Mouse (Mus musculus): ENCODE measurements around the gene Pik3r2. TPM values are rescaled to one million over a fixed set of nuclear protein-coding genes. Genes with fewer than 3 reads are reported as not detected.
"Not testable (repeated sequence)": the region's sequence is repeated elsewhere in the genome, so short reads cannot be mapped to it uniquely, and the experiment has no call there.

Gene Pik3r2
- polyA plus RNA-seq (2014; fragmentation: Nextera tagmentation; extraction: Ambion mirVana), result 58.9 and 61.6 TPM in 2 replicates

DNA sequence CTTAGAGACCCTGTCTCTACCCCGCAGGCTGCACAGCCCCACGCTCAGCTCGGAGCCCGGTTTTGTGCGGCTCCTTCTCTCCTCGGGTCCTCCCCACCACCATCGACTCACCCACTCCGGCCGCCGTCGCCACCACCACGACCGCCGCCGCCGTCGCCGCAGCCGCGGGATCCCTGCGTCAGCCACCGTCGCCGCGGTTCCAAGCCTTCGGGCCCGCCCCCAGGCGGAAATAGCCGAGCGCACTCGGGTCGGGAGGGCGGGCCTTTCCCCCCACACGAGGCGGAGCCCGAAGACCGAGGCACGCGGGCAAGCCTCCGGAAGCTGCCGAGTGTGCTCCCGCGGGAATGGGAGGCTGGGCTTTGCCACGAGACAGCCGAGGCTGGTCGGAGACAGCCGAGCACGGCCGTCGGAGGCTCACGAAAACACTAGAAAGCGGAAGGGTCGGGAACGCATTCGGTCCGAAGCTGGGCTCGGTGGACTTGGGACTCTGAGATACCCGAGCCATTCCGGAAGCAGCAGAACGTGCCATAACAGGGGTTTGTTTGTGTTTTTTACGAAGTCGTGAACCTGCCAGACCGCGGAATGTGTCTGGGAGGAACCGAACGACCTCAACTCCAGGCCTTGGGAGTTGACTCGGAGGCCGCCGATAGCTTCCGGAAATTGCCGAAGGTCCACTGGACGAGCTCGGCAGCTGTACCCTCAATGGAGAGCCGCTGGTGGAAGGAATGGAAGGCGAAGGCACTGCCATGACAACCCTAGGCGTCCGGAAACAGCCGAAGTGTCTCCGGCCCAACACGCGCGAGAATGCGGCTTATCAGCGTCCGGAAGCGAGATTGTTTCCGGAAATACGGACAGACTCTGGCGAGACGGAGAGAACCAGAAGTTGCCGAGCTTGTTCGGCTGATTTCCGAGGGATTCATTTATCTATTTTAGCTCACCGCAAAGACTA, at the start of gene Pik3r2:
Pik3r2 (minus strand) TSS at position 218 of the 949 bp plus-strand sequence.
- ATAC-seq (replicated peaks; ENCODE audit: low FRiP score) (peak; percentile 92), DNase-seq (ENCODE audit: low spot score) (peak; percentile 99)
- H3K4me1 ChIP-seq (replicated peaks; ENCODE audit: control insufficient read depth, insufficient read depth, low read length), result peaks cover 10% of the 10 kb centered on the region; the same call in 1 of the 2 replicates
- H3K27me3 ChIP-seq (ENCODE audit: control insufficient read depth, insufficient read depth, low read length), result no peaks in the 10 kb centered on the region
- H3K9me3 ChIP-seq (ENCODE audit: control insufficient read depth, low read length), result no peaks in the 10 kb centered on the region
- peak within 1 kb of the TSS; percentile 97 for H3K27ac ChIP-seq (ENCODE audit: low read depth, low read length)
- H3K4me3 ChIP-seq (ENCODE audit: low read depth, low read length), result peak within 1 kb of the TSS; percentile 77
- peak within 1 kb of the TSS; percentile 82 for H3K4me2 ChIP-seq (ENCODE audit: low read depth, low read length, severe bottlenecking)
- peak within 1 kb of the TSS; percentile 93 for H3K9ac ChIP-seq (ENCODE audit: low read length)
- under 1% methylated on average over 91 of the region's 94 CpGs for WGBS
- H3K36me3 ChIP-seq (ENCODE audit: control insufficient read depth, insufficient read depth, low read length), result no peaks in the 10 kb centered on the region; the same call in 1 of the 2 replicates

- Histone ChIP-seq H3K4me3 (ENCODE audit: low read depth, low read length) (no peak overlapping the region), H3K27ac (ENCODE audit: low read depth, low read length) (no peak overlapping the region), H3K9me3 (ENCODE audit: control insufficient read depth, low read length) (no peaks in the 10 kb centered on the region), H3K36me3 (ENCODE audit: control insufficient read depth, insufficient read depth, low read length) (no peaks in the 10 kb centered on the region), H3K4me2 (ENCODE audit: low read depth, low read length, severe bottlenecking) (no peak overlapping the region), H3K4me1 (replicated peaks; ENCODE audit: control insufficient read depth, insufficient read depth, low read length) (0 out of 2 replicates have a peak, but pooled peaks cover 2% of the 10 kb centered on the region), H3K27me3 (ENCODE audit: control insufficient read depth, insufficient read depth, low read length) (no peaks in the 10 kb centered on the region), H3K9ac (ENCODE audit: low read length) (no peak overlapping the region)
- no peak for DNase-seq (ENCODE audit: low spot score)
- WGBS, result 84% methylated on average over 8 of the region's 8 CpGs
- no peak for ATAC-seq (replicated peaks; ENCODE audit: low FRiP score)
These were observed 49.3 kb upstream of the Pik3r2 start for GRCm38 (mm10) chr8:70825816-70826215.

- DNase-seq (ENCODE audit: low spot score), result no peak
- H3K27me3 ChIP-seq (ENCODE audit: control insufficient read depth, insufficient read depth, low read length), result peaks cover 6% of the 10 kb centered on the region; the same call in 1 of the 2 replicates
- no peak overlapping the region for H3K4me2 ChIP-seq (ENCODE audit: low read depth, low read length, severe bottlenecking)
- H3K9ac ChIP-seq (ENCODE audit: low read length), result no peak overlapping the region
- no peaks in the 10 kb centered on the region for H3K9me3 ChIP-seq (ENCODE audit: control insufficient read depth, low read length)
- no peak for ATAC-seq (replicated peaks; ENCODE audit: low FRiP score)
- 0 out of 2 replicates have a peak, but pooled peaks cover 4% of the 10 kb centered on the region for H3K4me1 ChIP-seq (replicated peaks; ENCODE audit: control insufficient read depth, insufficient read depth, low read length)
- no peak overlapping the region for H3K27ac ChIP-seq (ENCODE audit: low read depth, low read length)
- WGBS, result 86% methylated on average over 7 of the region's 7 CpGs
- H3K4me3 ChIP-seq (ENCODE audit: low read depth, low read length), result no peak overlapping the region
- no peaks in the 10 kb centered on the region for H3K36me3 ChIP-seq (ENCODE audit: control insufficient read depth, insufficient read depth, low read length)
These were observed 47.3 kb upstream of the Pik3r2 start for GRCm38 (mm10) chr8:70823802-70824201.

DNA sequence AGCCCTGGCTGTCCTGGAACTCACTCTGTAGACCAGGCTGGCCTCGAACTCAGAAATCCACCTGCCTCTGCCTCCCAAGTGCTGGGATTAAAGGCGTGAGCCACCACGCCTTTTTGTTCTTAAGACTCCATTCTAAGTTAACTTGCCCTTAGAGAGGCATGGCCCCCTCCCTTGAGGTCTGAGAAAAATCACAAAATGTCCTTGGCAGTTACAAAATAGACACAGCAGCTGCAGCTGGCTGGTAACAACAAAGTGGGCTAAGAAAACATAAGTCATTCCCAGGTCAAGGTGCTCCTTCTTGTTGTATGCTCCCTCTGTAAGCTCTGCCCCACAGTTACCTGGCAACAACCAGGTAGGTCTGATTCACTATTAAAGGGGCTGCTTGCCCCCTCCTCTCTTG, 46.1 kb upstream of the Pik3r2 start:
- H3K27me3 ChIP-seq (ENCODE audit: control insufficient read depth, insufficient read depth, low read length); ATAC-seq (replicated peaks; ENCODE audit: low FRiP score); H3K27ac ChIP-seq (ENCODE audit: low read depth, low read length); H3K9me3 ChIP-seq (ENCODE audit: control insufficient read depth, low read length); H3K4me2 ChIP-seq (ENCODE audit: low read depth, low read length, severe bottlenecking); H3K4me1 ChIP-seq (replicated peaks; ENCODE audit: control insufficient read depth, insufficient read depth, low read length); H3K36me3 ChIP-seq (ENCODE audit: control insufficient read depth, insufficient read depth, low read length); H3K9ac ChIP-seq (ENCODE audit: low read length); DNase-seq (ENCODE audit: low spot score); H3K4me3 ChIP-seq (ENCODE audit: low read depth, low read length): not testable (repeated sequence)
- WGBS, result 87% methylated on average over 3 of the region's 3 CpGs

DNA sequence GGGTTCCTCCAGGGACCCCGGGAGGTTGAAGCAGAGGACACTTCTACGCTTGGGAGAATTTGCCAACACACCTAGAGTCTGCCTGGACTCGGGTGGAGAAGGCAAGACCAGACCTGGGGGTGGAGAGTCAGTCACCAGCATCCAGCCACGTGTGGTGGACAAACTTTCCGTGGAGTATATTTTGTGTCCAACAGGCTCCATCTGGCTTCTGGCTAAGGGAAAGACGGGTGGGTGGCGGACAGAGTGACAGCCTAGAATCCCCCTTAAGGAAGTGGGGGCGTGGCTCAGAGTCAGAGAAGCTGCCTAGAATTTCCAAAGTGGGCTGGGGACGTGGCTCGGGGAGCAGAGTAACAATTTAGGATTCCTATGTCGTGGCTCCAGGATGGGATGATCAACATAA, 45.5 kb upstream of the Pik3r2 start:
- H3K9me3 ChIP-seq (ENCODE audit: control insufficient read depth, low read length), result no peaks in the 10 kb centered on the region
- 0 out of 2 replicates have a peak, but pooled peaks cover 4% of the 10 kb centered on the region for H3K4me1 ChIP-seq (replicated peaks; ENCODE audit: control insufficient read depth, insufficient read depth, low read length)
- WGBS, result 52% methylated on average over 11 of the region's 11 CpGs
- no peak overlapping the region for H3K4me3 ChIP-seq (ENCODE audit: low read depth, low read length)
- no peak overlapping the region for H3K4me2 ChIP-seq (ENCODE audit: low read depth, low read length, severe bottlenecking)
- ATAC-seq (replicated peaks; ENCODE audit: low FRiP score), result no peak
- no peak for DNase-seq (ENCODE audit: low spot score)
- no peaks in the 10 kb centered on the region for H3K36me3 ChIP-seq (ENCODE audit: control insufficient read depth, insufficient read depth, low read length)
- H3K9ac ChIP-seq (ENCODE audit: low read length), result no peak overlapping the region
- no peak overlapping the region for H3K27ac ChIP-seq (ENCODE audit: low read depth, low read length)
- H3K27me3 ChIP-seq (ENCODE audit: control insufficient read depth, insufficient read depth, low read length), result peaks cover 9% of the 10 kb centered on the region; the same call in 1 of the 2 replicates

- Histone ChIP-seq H3K27ac (ENCODE audit: low read depth, low read length) (no peak overlapping the region), H3K27me3 (ENCODE audit: control insufficient read depth, insufficient read depth, low read length) (peaks cover 11% of the 10 kb centered on the region), H3K4me3 (ENCODE audit: low read depth, low read length) (no peak overlapping the region)
These were observed 45.0 kb upstream of the Pik3r2 start for GRCm38 (mm10) chr8:70821399-70821962.

GRCm38 (mm10) chr8:70820101-70820935, 43.8 kb upstream of the Pik3r2 start:
- H3K4me3 ChIP-seq (ENCODE audit: low read depth, low read length), result peak overlapping the region; percentile 6; the same call in 1 of the 2 replicates
- 2% methylated on average over 31 of the region's 31 CpGs for WGBS
- no peaks in the 10 kb centered on the region for H3K36me3 ChIP-seq (ENCODE audit: control insufficient read depth, insufficient read depth, low read length)
- H3K4me1 ChIP-seq (replicated peaks; ENCODE audit: control insufficient read depth, insufficient read depth, low read length), result 0 out of 2 replicates have a peak, but pooled peaks cover 7% of the 10 kb centered on the region
- H3K9ac ChIP-seq (ENCODE audit: low read length), result no peak overlapping the region
- no peak overlapping the region for H3K27ac ChIP-seq (ENCODE audit: low read depth, low read length)
- DNase-seq (ENCODE audit: low spot score), result peak; percentile 86
- peak; percentile 79 for ATAC-seq (replicated peaks; ENCODE audit: low FRiP score)
- H3K9me3 ChIP-seq (ENCODE audit: control insufficient read depth, low read length), result no peaks in the 10 kb centered on the region
- peaks cover 14% of the 10 kb centered on the region for H3K27me3 ChIP-seq (ENCODE audit: control insufficient read depth, insufficient read depth, low read length)
- H3K4me2 ChIP-seq (ENCODE audit: low read depth, low read length, severe bottlenecking), result peak overlapping the region; percentile 33; the same call in 1 of the 2 replicates

More at GRCm38 (mm10) chr8:70821399-70821962, 45.0 kb upstream of the Pik3r2 start:
- Histone ChIP-seq H3K9ac (ENCODE audit: low read length) (no peak overlapping the region), H3K36me3 (ENCODE audit: control insufficient read depth, insufficient read depth, low read length) (no peaks in the 10 kb centered on the region), H3K4me1 (replicated peaks; ENCODE audit: control insufficient read depth, insufficient read depth, low read length) (0 out of 2 replicates have a peak, but pooled peaks cover 7% of the 10 kb centered on the region), H3K4me2 (ENCODE audit: low read depth, low read length, severe bottlenecking) (no peak overlapping the region), H3K9me3 (ENCODE audit: control insufficient read depth, low read length) (no peaks in the 10 kb centered on the region)
- peak; percentile 84 for DNase-seq (ENCODE audit: low spot score)
- ATAC-seq (replicated peaks; ENCODE audit: low FRiP score), result peak; percentile 42; the same call in 1 of the 2 replicates
- WGBS, result 16% methylated on average over 30 of the region's 30 CpGs

GRCm38 (mm10) chr8:70816679-70817078, 40.2 kb upstream of the Pik3r2 start:
- DNase-seq (ENCODE audit: low spot score), result peak; percentile 71
- ATAC-seq (replicated peaks; ENCODE audit: low FRiP score), result no peak
- no peaks in the 10 kb centered on the region for H3K9me3 ChIP-seq (ENCODE audit: control insufficient read depth, low read length)
- H3K4me1 ChIP-seq (replicated peaks; ENCODE audit: control insufficient read depth, insufficient read depth, low read length), result 0 out of 2 replicates have a peak, but pooled peaks cover 5% of the 10 kb centered on the region
- H3K27ac ChIP-seq (ENCODE audit: low read depth, low read length), result no peak overlapping the region
- H3K4me2 ChIP-seq (ENCODE audit: low read depth, low read length, severe bottlenecking), result peak overlapping the region; percentile 16; the same call in 1 of the 2 replicates
- 7% methylated on average over 30 of the region's 30 CpGs for WGBS
- no peak overlapping the region for H3K4me3 ChIP-seq (ENCODE audit: low read depth, low read length)
- H3K27me3 ChIP-seq (ENCODE audit: control insufficient read depth, insufficient read depth, low read length), result peaks cover 14% of the 10 kb centered on the region
- no peaks in the 10 kb centered on the region for H3K36me3 ChIP-seq (ENCODE audit: control insufficient read depth, insufficient read depth, low read length)
- no peak overlapping the region for H3K9ac ChIP-seq (ENCODE audit: low read length)
